Mouse (Mus musculus) liver, adult 2 months (tissue): ENCODE results near the gene Sec1. TPM values are rescaled to one million over a fixed set of nuclear protein-coding genes. Genes with fewer than 3 reads are reported as not detected.

Source experiments
- DNase-seq: peaks from one replicate; pipeline ENCODE4 v3.0.0-alpha.2; 2011; ENCODE audit warnings: low read depth, low spot score; ENCODE audit errors: extremely low read depth
- H3K27ac ChIP-seq: fragments of 200-500 bp; replicated peaks from 2 replicates; pipeline ENCODE4 v1.5.1; 2012; ENCODE audit warnings: low read depth, mild to moderate bottlenecking, control low read depth, inconsistent platforms, low read length; ENCODE audit not compliant: insufficient read depth
- H3K27me3 ChIP-seq: fragments of 200-500 bp; 2 replicates; pipeline ENCODE4 v1.6.1; 2012; ENCODE audit warnings: mild to moderate bottlenecking, moderate library complexity, low read length, inconsistent platforms; ENCODE audit not compliant: control insufficient read depth, insufficient read depth
- H3K36me3 ChIP-seq: fragments of 200-500 bp; 2 replicates; pipeline ENCODE4 v1.6.1; 2012; ENCODE audit warnings: low read length, inconsistent platforms; ENCODE audit not compliant: control insufficient read depth, insufficient read depth
- H3K4me1 ChIP-seq: fragments of 200-500 bp; 2 replicates; pipeline ENCODE4 v1.6.1; 2011; ENCODE audit warnings: low read length; ENCODE audit not compliant: control insufficient read depth, insufficient read depth
- H3K4me3 ChIP-seq: fragments of 200-500 bp; 2 replicates; pipeline ENCODE4 v1.5.1; 2011; ENCODE audit warnings: low read depth, mild to moderate bottlenecking, control low read depth, low read length, moderate library complexity; ENCODE audit not compliant: insufficient read depth
- H3K79me2 ChIP-seq: fragments of 200-500 bp; 2 replicates; pipeline ENCODE4 v1.6.1; 2012; ENCODE audit warnings: inconsistent platforms, mild to moderate bottlenecking, low read length, moderate library complexity; ENCODE audit not compliant: control insufficient read depth, insufficient read depth
- H3K9ac ChIP-seq: fragments of 200-500 bp; 2 replicates; pipeline ENCODE4 v1.6.1; 2012; ENCODE audit warnings: low read depth, mild to moderate bottlenecking, control low read depth, inconsistent platforms, low read length
- CTCF ChIP-seq: fragments of 200-500 bp; IDR thresholded peaks from 2 replicates; pipeline ENCODE4 v1.5.1; 2011; ENCODE audit warnings: low read depth, low read length, control low read depth
- POLR2A ChIP-seq: fragments of 200-500 bp; IDR thresholded peaks from 2 replicates; pipeline ENCODE4 v1.6.1; 2011; ENCODE audit warnings: low read length, control low read depth; ENCODE audit not compliant: insufficient read depth; ENCODE audit errors: extremely low read depth
- WGBS: fragments of 180-500 bp; shearing (Covaris S2); methylation state at CpG from one replicate; pipeline ENCODE4 v1.1.7; 2018; 5-methylcytosine and 5-hydroxymethylcytosine counted together
- polyA plus RNA-seq: library from polyadenylated mRNA; depleted of rRNA; stranded (reverse); fragments of >200 nt; gene quantifications from 2 replicates; pipeline ENCODE4 v1.2.3, GENCODE M21; 2012
- total RNA-seq: library from RNA; depleted of rRNA; stranded (reverse); fragments of >200 nt; gene quantifications from 2 replicates; pipeline ENCODE4 v1.2.3, GENCODE M21; 2014

Sec1 gene
- total and polyA plus RNA-seq, 2 experiments, result not detected

DNA sequence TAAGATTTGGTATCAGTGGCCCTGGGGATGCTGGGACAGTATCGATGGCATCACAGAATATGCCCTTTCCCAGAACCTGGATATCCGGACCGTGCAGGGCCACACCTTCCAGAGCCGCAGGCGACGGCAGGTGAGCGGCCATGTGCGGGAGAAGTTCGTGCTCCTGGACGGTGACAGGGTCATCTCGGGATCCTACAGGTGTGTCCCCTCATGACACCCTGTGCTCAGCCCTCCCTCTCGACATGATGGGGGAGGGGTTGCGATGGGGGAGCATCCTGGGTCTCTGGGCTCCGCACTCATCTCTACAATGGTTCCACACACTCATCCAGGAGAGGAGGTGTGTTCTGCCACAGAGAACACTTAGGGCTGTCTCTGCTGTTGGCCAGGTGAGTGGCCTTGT lies 29.6 kb upstream of the Sec1 start:
- Histone ChIP-seq H3K27me3 (no peaks in the 10 kb centered on the region), H3K36me3 (peaks cover 7% of the 10 kb centered on the region), H3K27ac (no peak overlapping the region), H3K4me3 (no peak overlapping the region), H3K4me1 (peaks cover 8% of the 10 kb centered on the region), H3K79me2 (no peaks in the 10 kb centered on the region), H3K9ac (no peak overlapping the region)
- 94% methylated on average over 14 of the region's 14 CpGs for WGBS
- DNase-seq, result no peak
- no peak for TF ChIP-seq CTCF
- TF ChIP-seq POLR2A, result no peak

DNA sequence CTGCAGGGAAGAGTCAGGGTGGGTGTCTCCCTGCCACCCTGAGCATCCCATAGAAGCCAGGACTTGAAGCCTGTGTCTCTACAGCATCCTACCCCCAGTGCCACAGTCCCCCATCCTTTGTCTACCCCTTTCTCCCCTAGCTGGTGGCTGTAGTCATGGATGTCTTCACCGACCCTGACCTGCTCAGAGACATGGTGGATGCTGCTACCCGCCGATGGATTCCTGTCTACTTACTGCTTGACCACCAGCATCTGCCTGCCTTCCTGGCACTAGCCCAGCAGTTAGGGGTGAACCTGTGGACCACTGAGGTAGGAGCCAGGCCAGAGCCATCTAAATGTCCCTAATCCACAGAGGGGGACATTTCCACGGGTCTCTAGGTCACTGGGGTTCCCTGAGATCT lies 29.1 kb upstream of the Sec1 start:
- peaks cover 2% of the 10 kb centered on the region; the same call in 1 of the 2 replicates for H3K79me2 ChIP-seq
- DNase-seq, result no peak
- no peak overlapping the region for H3K27ac ChIP-seq
- H3K4me1 ChIP-seq, result peaks cover 9% of the 10 kb centered on the region
- no peaks in the 10 kb centered on the region for H3K27me3 ChIP-seq
- H3K9ac ChIP-seq, result no peak overlapping the region
- H3K4me3 ChIP-seq, result no peak overlapping the region
- 93% methylated on average over 4 of the region's 4 CpGs for WGBS
- H3K36me3 ChIP-seq, result peaks cover 7% of the 10 kb centered on the region
- TF ChIP-seq CTCF (no peak), POLR2A (no peak)

DNA sequence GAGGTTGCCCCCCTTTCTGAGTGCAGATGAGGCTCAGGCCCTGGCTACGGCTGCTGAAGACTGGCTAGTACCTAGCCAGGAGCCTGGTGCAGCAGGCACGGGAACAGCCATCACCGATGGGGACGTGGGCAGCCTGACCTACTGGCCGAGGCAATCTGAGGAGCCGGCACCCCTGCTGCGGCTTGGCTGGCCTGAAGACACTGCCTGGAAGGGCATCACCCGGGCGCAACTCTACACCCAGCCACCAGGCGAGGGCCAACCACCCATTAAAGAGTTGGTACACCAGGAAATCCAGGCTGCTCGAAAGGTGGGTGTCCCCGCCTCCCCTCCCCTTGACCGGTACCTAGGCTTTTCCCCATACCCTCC lies 28.1 kb upstream of the Sec1 start:
- H3K27me3 ChIP-seq, result no peaks in the 10 kb centered on the region
- peaks cover 5% of the 10 kb centered on the region; the same call in 1 of the 2 replicates for H3K79me2 ChIP-seq
- H3K27ac ChIP-seq, result no peak overlapping the region
- H3K4me1 ChIP-seq, result peaks cover 9% of the 10 kb centered on the region
- TF ChIP-seq CTCF (no peak), POLR2A (no peak)
- DNase-seq, result no peak
- H3K9ac ChIP-seq, result no peak overlapping the region
- peaks cover 7% of the 10 kb centered on the region for H3K36me3 ChIP-seq
- 91% methylated on average over 13 of the region's 13 CpGs for WGBS
- H3K4me3 ChIP-seq, result no peak overlapping the region

DNA sequence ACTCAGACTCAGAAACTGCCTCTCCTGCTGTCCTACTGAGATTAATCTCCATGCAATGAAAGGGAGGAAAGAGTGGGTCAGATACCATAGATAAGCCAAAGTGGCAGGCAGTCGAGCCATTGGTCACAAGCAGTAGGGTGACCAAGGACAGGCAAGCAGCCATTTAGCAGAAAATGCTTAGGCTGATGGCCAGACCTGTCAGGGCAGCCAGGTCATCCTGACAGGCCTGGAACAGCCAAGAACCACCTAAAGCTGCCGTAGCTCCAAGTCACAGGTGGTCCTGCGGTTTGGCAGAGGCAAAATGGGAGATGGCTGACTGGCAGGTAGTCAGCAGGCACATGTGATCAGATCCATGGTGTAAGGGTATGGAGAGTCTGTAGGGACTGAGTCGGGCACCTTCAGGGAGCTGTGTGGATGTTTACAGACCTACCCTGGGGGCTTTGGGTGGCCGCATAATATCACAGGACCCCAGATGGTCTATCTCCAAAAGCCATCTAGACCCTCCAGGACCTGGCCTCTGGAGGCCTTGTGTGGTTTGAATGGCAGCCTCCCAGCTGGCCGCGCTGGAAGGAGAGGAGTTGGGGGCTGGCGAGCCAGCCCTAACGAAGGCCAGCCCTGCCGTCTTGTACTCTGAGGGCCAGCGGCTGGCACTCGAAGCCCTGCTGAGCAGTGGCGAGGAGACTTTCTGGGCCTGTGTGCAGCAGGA lies 27.6 kb upstream of the Sec1 start:
- Histone ChIP-seq H3K27me3 (no peaks in the 10 kb centered on the region), H3K27ac (no peak overlapping the region), H3K4me3 (no peak overlapping the region), H3K4me1 (peaks cover 9% of the 10 kb centered on the region), H3K36me3 (peaks cover 7% of the 10 kb centered on the region), H3K79me2 (peaks cover 5% of the 10 kb centered on the region; the same call in 1 of the 2 replicates), H3K9ac (no peak overlapping the region)
- peak; percentile 53 for DNase-seq
- 77% methylated on average over 13 of the region's 13 CpGs for WGBS
- no peak for TF ChIP-seq CTCF
- no peak for TF ChIP-seq POLR2A

DNA sequence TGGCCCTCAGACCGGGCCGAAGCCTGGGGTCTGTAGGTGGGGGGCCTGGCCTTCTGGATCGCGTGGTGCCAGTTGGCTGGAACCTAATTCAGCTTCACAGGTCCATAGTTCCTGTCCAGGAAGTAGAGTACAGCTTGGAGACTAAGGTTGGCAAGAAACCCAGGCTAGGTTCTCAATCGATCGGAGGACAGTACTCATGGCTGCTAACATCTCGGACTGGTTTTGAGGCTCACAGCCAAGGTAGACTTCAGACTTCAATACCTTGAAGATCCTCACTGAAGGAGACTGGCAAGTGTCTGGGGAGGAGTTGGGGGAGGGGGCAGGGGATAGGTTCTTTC lies 27.0 kb upstream of the Sec1 start:
- peaks cover 7% of the 10 kb centered on the region for H3K36me3 ChIP-seq
- TF ChIP-seq CTCF (no peak), POLR2A (no peak)
- H3K27ac ChIP-seq, result no peak overlapping the region
- H3K27me3 ChIP-seq, result no peaks in the 10 kb centered on the region
- DNase-seq, result peak; percentile 39
- peaks cover 12% of the 10 kb centered on the region for H3K4me1 ChIP-seq
- peaks cover 5% of the 10 kb centered on the region; the same call in 1 of the 2 replicates for H3K79me2 ChIP-seq
- no peak overlapping the region for H3K4me3 ChIP-seq
- H3K9ac ChIP-seq, result no peak overlapping the region
- WGBS, result 56% methylated on average over 7 of the region's 7 CpGs

DNA sequence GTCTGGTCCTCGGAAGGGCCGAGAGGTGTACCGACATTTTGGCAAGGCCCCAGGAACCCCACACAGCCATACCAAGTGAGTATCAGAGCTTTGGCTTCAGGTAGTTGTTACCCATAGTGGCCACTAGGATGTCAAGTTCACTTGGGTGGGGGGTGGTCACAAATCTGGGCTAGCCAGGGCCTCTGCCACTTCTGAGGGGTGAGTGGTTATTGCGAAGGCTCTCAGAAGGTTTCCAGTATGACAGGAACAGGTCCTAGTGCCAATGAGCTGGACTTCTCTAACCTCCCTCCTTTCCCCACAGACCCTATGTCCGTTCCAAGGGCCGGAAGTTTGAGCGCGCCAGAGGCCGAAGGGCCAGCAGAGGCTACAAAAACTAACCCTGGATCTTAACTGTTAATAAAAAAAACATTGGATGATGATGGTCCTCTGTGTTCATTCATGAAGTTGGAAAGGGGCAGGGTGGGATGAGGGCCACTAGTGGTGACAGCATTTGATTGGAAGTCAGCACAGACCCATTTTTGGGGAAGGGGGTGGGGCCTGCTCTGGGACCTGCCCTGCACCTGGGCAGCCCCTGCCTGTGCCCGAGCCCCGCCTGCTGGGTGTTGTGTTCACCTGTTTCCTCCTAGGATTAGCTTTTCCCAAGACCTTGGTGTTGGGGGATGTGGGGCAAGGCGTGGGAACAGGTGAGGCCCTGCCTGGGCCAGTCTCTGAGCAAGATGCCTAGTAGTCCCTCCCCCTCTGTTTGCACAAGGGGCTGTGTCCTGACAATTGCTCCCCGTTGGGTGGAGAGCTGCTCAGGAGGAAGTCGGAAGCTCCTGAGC lies 26.4 kb upstream of the Sec1 start, which contains the start of gene Fam83e:
Gene Fam83e (plus strand): TSS at position 800 of the 821 bp plus-strand sequence.
- no peak for DNase-seq
- Histone ChIP-seq H3K36me3 (peaks cover 7% of the 10 kb centered on the region), H3K27ac (no peak within 1 kb of the TSS), H3K9ac (no peak within 1 kb of the TSS), H3K4me1 (peaks cover 17% of the 10 kb centered on the region), H3K27me3 (no peaks in the 10 kb centered on the region), H3K79me2 (peaks cover 5% of the 10 kb centered on the region; the same call in 1 of the 2 replicates), H3K4me3 (no peak within 1 kb of the TSS)
- WGBS, result 81% methylated on average over 14 of the region's 14 CpGs
- TF ChIP-seq CTCF (peak; percentile 18; the same call in 1 of the 2 replicates), POLR2A (no peak)
